In the genomic region with DNA sequence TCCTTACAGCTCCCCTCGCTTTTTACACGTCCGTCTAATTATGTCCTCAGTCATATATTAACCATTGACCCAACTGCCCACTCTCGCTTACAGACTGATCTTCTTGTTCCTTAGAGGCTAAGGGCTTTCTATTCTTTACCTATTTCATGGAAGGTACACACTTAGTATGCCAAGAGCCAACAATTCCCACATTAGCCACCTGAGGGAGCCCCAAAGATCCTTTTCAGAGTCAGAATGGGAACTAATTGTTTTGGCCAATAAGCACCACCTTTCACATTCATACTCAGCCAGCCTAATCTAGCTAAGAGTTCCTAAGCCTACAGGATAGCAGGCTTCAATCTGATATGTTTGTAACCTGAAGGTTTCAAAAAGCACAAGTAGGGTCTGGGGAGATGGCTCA, we compare ENCODE assay signal across 11 mouse cellular contexts. TPM values are rescaled to one million over a fixed set of nuclear protein-coding genes. Genes with fewer than 3 reads are reported as not detected.
DNase-seq lines count a peak whose midpoint lies in the region; TF ChIP-seq lines count a peak whose summit lies in the region.
"Had no signal": no experiment of that assay in that cellular context is flagged by ENCODE, and none has a peak within 500 bp of the region (broad histone marks: within the 10 kb centered on the region; RNA-seq: fewer than 3 reads in every experiment).

No protein-coding gene starts in this region.

- no peak overlapping the region for H3K27ac ChIP-seq in ES-E14 (ENCODE audit: insufficient read depth, low read depth, low read length, poor library complexity, severe bottlenecking)
- H3K27ac ChIP-seq: embryonic facial prominence, embryonic 13.5 days; limb, embryonic 12.5 days had no signal

- TF ChIP-seq CTCF in lung, adult 2 months (IDR thresholded peaks at IDR 0.05; ENCODE audit: insufficient read depth, low read length): no peak

- no peak overlapping the region for H3K4me3 ChIP-seq in ES-E14 (ENCODE audit: insufficient read depth in 1 of 2, low read depth in 1 of 2, low read length in 2 of 2, poor library complexity in 1 of 2, severe bottlenecking in 1 of 2)
- no peak overlapping the region for H3K4me3 ChIP-seq in lung, adult 2 months (replicated peaks; ENCODE audit: extremely low read depth, low read depth, low read length)
- H3K4me3 ChIP-seq: embryonic facial prominence, embryonic 13.5 days; limb, embryonic 12.5 days; myocyte had no signal

- no peaks in the 10 kb centered on the region for H3K9me3 ChIP-seq in ES-E14 (ENCODE audit: control insufficient read depth, insufficient read depth, low read depth, low read length)
- H3K9me3 ChIP-seq: embryonic facial prominence, embryonic 13.5 days; limb, embryonic 12.5 days had no signal

- intact Hi-C loops in left cerebral cortex, postnatal 14 days (cut with DNase I): no loop called here
- intact Hi-C loops in left cerebral cortex, postnatal 36 days (cut with DNase I): no loop called here

- H3K4me1 ChIP-seq in ES-E14 (ENCODE audit: control insufficient read depth in 2 of 2, insufficient read depth in 2 of 2, low read length in 2 of 2, poor library complexity in 1 of 2): no peaks in the 10 kb centered on the region
- no peaks in the 10 kb centered on the region for H3K4me1 ChIP-seq in lung, adult 2 months (ENCODE audit: control insufficient read depth, insufficient read depth, low read length)
- H3K4me1 ChIP-seq: embryonic facial prominence, embryonic 13.5 days; limb, embryonic 12.5 days had no signal

- 82% methylated on average over 4 of the region's 4 CpGs for WGBS in lung, adult 2 months

- in situ Hi-C loops in ES-E14 (cut with MboI; ENCODE audit: low sequenced_read_pairs in 2 of 2, unreplicated experiment in 2 of 2): no loop called here

- H3K36me3 ChIP-seq in ES-E14 (ENCODE audit: control insufficient read depth, insufficient read depth, low read length, poor library complexity, severe bottlenecking): peaks cover 2% of the 10 kb centered on the region; the same call in 1 of the 2 replicates
- H3K36me3 ChIP-seq: embryonic facial prominence, embryonic 13.5 days had no signal

- H3K9ac ChIP-seq in ES-E14 (ENCODE audit: insufficient read depth, low read depth, low read length, poor library complexity, severe bottlenecking): no peak overlapping the region
- H3K9ac ChIP-seq: embryonic facial prominence, embryonic 13.5 days; limb, embryonic 12.5 days had no signal

- TF ChIP-seq POLR2A in lung, adult 2 months (IDR thresholded peaks at IDR 0.05; ENCODE audit: borderline replicate concordance, extremely low read depth, low read depth, low read length): no peak

- peak; percentile 31 to 43 for DNase-seq in cerebellum, postnatal 10 days
- no peak for DNase-seq in cerebellum, postnatal 4 days (ENCODE audit: low spot score in 2 of 2)
- peak; percentile 22 to 28 for DNase-seq in left cerebral cortex, postnatal 14 days (ENCODE audit: low spot score in 2 of 2)
- no peak for DNase-seq in left cerebral cortex, postnatal 36 days (ENCODE audit: low spot score in 2 of 2)
- peak; percentile 12 for DNase-seq in ES-E14 (ENCODE audit: low read depth, low spot score)
- DNase-seq in lung, adult 2 months: peak; percentile 13
- no peak for DNase-seq in frontal cortex, postnatal 10 days (ENCODE audit: low spot score in 2 of 2)
- no peak for DNase-seq in ovary, postnatal 14 days (ENCODE audit: low spot score)

TF ChIP-seq in ES-E14, 5 proteins besides CTCF, POLR2A, EP300 and RAD21:
- TF ChIP-seq ZC3H11A (IDR thresholded peaks at IDR 0.05; ENCODE audit: borderline replicate concordance, low read depth, low read length) (no peak), ZNF384 (IDR thresholded peaks at IDR 0.05; ENCODE audit: low read depth, low read length) (no peak), CHD2 (IDR thresholded peaks at IDR 0.05; ENCODE audit: low read depth, low read length) (no peak), MAFK (IDR thresholded peaks at IDR 0.05; ENCODE audit: insufficient read depth, low read depth, low read length) (no peak), HCFC1 (IDR thresholded peaks at IDR 0.05; ENCODE audit: borderline replicate concordance, insufficient read depth, low read length) (no peak)

RNA-seq across cellular contexts. Expression of a gene that starts 26.7 kb away (rescaled TPM):
- total RNA-seq in left cerebral cortex, postnatal 14 days (2021): under 1 TPM; 0.57 TPM
- under 1 TPM; 0.54 to 0.63 TPM for total RNA-seq in left cerebral cortex, postnatal 36 days (2021)
- total RNA-seq in ES-E14 (2012; rRNA removed): 8.5 and 9.8 TPM in 2 replicates
- 2.9 and 5.6 TPM in 2 replicates for polyA plus RNA-seq in lung, adult 2 months (2012; rRNA removed)
- polyA plus RNA-seq: myocyte had no signal

RNA-seq across cellular contexts. Expression of a gene that starts 42.1 kb away (rescaled TPM):
- 10 to 100 TPM; 33.5 to 34.3 TPM for total RNA-seq in left cerebral cortex, postnatal 14 days (2021)
- 10 to 100 TPM; 23.2 to 27.3 TPM for total RNA-seq in left cerebral cortex, postnatal 36 days (2021)
- 14.4 and 15.9 TPM in 2 replicates for total RNA-seq in ES-E14 (2012; rRNA removed)
- polyA plus RNA-seq in lung, adult 2 months (2012; rRNA removed): 11.7 and 20.3 TPM in 2 replicates

RNA-seq across cellular contexts. Expression of a gene that starts 42.2 kb away (rescaled TPM):
- 10 to 100 TPM; 51.7 to 53.4 TPM for total RNA-seq in left cerebral cortex, postnatal 14 days (2021)
- total RNA-seq in left cerebral cortex, postnatal 36 days (2021): 10 to 100 TPM; 49.5 to 52.0 TPM
- 16.2 and 25.9 TPM in 2 replicates for total RNA-seq in ES-E14 (2012; rRNA removed)
- 4.0 and 9.2 TPM in 2 replicates for polyA plus RNA-seq in lung, adult 2 months (2012; rRNA removed)

Comparison
In these comparisons a context has a peak if more than half of its experiments do, and no peak if none do; other contexts are left out.
1. DNase-seq: peak in cerebellum, postnatal 10 days (2 of 2), left cerebral cortex, postnatal 14 days (2 of 2), ES-E14 (single experiment) and lung, adult 2 months (single experiment); none in cerebellum, postnatal 4 days (0 of 2), left cerebral cortex, postnatal 36 days (0 of 2), frontal cortex, postnatal 10 days (0 of 2) and ovary, postnatal 14 days (single experiment).